Mouse (Mus musculus): ENCODE measurements around the gene Caps2. TPM values are rescaled to one million over a fixed set of nuclear protein-coding genes. Genes with fewer than 3 reads are reported as not detected.

Gene Caps2
- 20.8 TPM for polyA plus RNA-seq (2014; fragmentation: Illumina TruSeq; extraction: RNeasy Lipid Tissue Mini Kit (QIAGEN cat#74804); ENCODE audit: low read depth, low replicate concordance)

GRCm38 (mm10) chr10:112163168-112163766 lies at the start of gene Caps2:
Gene Caps2 (plus strand): TSS chr10:112163621.

GRCm38 (mm10) chr10:112159882-112160560 lies 3.4 kb upstream of the Caps2 start, which contains the start of gene Glipr1l3:
Gene Glipr1l3 (minus strand): TSS chr10:112160327.

Other genes starting within 250 kb of the Caps2 start
- gene Krr1, start 191.0 kb upstream of the Caps2 start, polyA plus RNA-seq (2014; fragmentation: Illumina TruSeq; extraction: RNeasy Lipid Tissue Mini Kit (QIAGEN cat#74804); ENCODE audit: low read depth, low replicate concordance): 32.4 TPM
- 0.87 TPM for gene Glipr1, start 161.0 kb upstream of the Caps2 start, polyA plus RNA-seq (2014; fragmentation: Illumina TruSeq; extraction: RNeasy Lipid Tissue Mini Kit (QIAGEN cat#74804); ENCODE audit: low read depth, low replicate concordance)
- gene Glipr1l1, start 103.4 kb upstream of the Caps2 start, polyA plus RNA-seq (2014; fragmentation: Illumina TruSeq; extraction: RNeasy Lipid Tissue Mini Kit (QIAGEN cat#74804); ENCODE audit: low read depth, low replicate concordance): 333 TPM
- gene Glipr1l2, start 80.3 kb upstream of the Caps2 start, polyA plus RNA-seq (2014; fragmentation: Illumina TruSeq; extraction: RNeasy Lipid Tissue Mini Kit (QIAGEN cat#74804); ENCODE audit: low read depth, low replicate concordance): 92.5 TPM
- gene Glipr1l3, start 3.3 kb upstream of the Caps2 start, polyA plus RNA-seq (2014; fragmentation: Illumina TruSeq; extraction: RNeasy Lipid Tissue Mini Kit (QIAGEN cat#74804); ENCODE audit: low read depth, low replicate concordance): 66.3 TPM
- 2.6 TPM for gene Kcnc2, start 107.5 kb downstream of the Caps2 start, polyA plus RNA-seq (2014; fragmentation: Illumina TruSeq; extraction: RNeasy Lipid Tissue Mini Kit (QIAGEN cat#74804); ENCODE audit: low read depth, low replicate concordance)